Comparison of ENCODE assay signal across 32 mouse cellular contexts in genomic region chr7:75711436-75711835, GRCm38 (mm10).
DNase-seq lines count a peak whose midpoint lies in the region; ATAC-seq and TF ChIP-seq lines count a peak whose summit lies in the region.
"Had no signal": no experiment of that assay in that cellular context is flagged by ENCODE, and none has a peak within 500 bp of the region (broad histone marks: within the 10 kb centered on the region; RNA-seq: fewer than 3 reads in every experiment).

No protein-coding gene starts in this region.

- no peak for TF ChIP-seq EP300 in stomach, postnatal 0 days (optimal IDR thresholded peaks at IDR 0.05)

- no peak overlapping the region for H3K4me2 ChIP-seq in midbrain, embryonic 11.5 days
- no peak overlapping the region for H3K4me2 ChIP-seq in midbrain, embryonic 14.5 days (ENCODE audit: low read length)
- no peak overlapping the region for H3K4me2 ChIP-seq in embryonic facial prominence, embryonic 15.5 days (replicated peaks)
- no peak overlapping the region for H3K4me2 ChIP-seq in stomach, postnatal 0 days (replicated peaks; ENCODE audit: low read depth)
- H3K4me2 ChIP-seq: embryonic facial prominence, embryonic 12.5 days; forebrain, embryonic 12.5 days; heart, embryonic 12.5 days; hindbrain, embryonic 14.5 days; limb, embryonic 15.5 days; liver, embryonic 13.5 days; midbrain, embryonic 15.5 days; neural tube, embryonic 12.5 days; stomach, embryonic 15.5 days had no signal

- H3K36me3 ChIP-seq in midbrain, embryonic 11.5 days (ENCODE audit: control insufficient read depth, insufficient read depth, low read length): no peaks in the 10 kb centered on the region
- 0 out of 2 replicates have a peak, but pooled peaks cover 5% of the 10 kb centered on the region for H3K36me3 ChIP-seq in midbrain, embryonic 14.5 days (ENCODE audit: control insufficient read depth, insufficient read depth, low read length)
- H3K36me3 ChIP-seq in embryonic facial prominence, embryonic 15.5 days: 0 out of 2 replicates have a peak, but pooled peaks cover 18% of the 10 kb centered on the region
- peaks cover 4% of the 10 kb centered on the region; the same call in 1 of the 2 replicates for H3K36me3 ChIP-seq in stomach, postnatal 0 days (ENCODE audit: control insufficient read depth, insufficient read depth, low read length)
- H3K36me3 ChIP-seq: forebrain, embryonic 12.5 days; midbrain, embryonic 15.5 days; neural tube, embryonic 12.5 days had no signal

- no peak overlapping the region for H3K27ac ChIP-seq in midbrain, embryonic 11.5 days (ENCODE audit: low read depth, low read length)
- no peak overlapping the region for H3K27ac ChIP-seq in midbrain, embryonic 14.5 days (replicated peaks; ENCODE audit: low read depth, low read length)
- peak overlapping the region; percentile 65 for H3K27ac ChIP-seq in embryonic facial prominence, embryonic 15.5 days (replicated peaks)
- peak overlapping the region; percentile 35; the same call in 1 of the 2 replicates for H3K27ac ChIP-seq in stomach, postnatal 0 days (replicated peaks)
- H3K27ac ChIP-seq: embryonic facial prominence, embryonic 12.5 days; forebrain, embryonic 12.5 days; hindbrain, embryonic 14.5 days; limb, embryonic 10.5 days; limb, embryonic 15.5 days; liver, embryonic 13.5 days; macrophage; midbrain, embryonic 15.5 days; neural tube, embryonic 12.5 days; stomach, embryonic 15.5 days had no signal

- H3K4me3 ChIP-seq in midbrain, embryonic 11.5 days (ENCODE audit: low read depth, low read length): no peak overlapping the region
- no peak overlapping the region for H3K4me3 ChIP-seq in midbrain, embryonic 14.5 days (replicated peaks; ENCODE audit: low read depth, low read length)
- H3K4me3 ChIP-seq in embryonic facial prominence, embryonic 15.5 days (replicated peaks): no peak overlapping the region
- no peak overlapping the region for H3K4me3 ChIP-seq in stomach, postnatal 0 days (ENCODE audit: low read depth, low read length)
- H3K4me3 ChIP-seq: embryonic facial prominence, embryonic 12.5 days; forebrain, embryonic 12.5 days; heart, embryonic 12.5 days; limb, embryonic 10.5 days; limb, embryonic 15.5 days; liver, embryonic 13.5 days; midbrain, embryonic 15.5 days; neural tube, embryonic 12.5 days; stomach, embryonic 15.5 days had no signal

- ATAC-seq in midbrain, embryonic 11.5 days (ENCODE audit: low FRiP score): no peak
- no peak for ATAC-seq in midbrain, embryonic 14.5 days (ENCODE audit: low FRiP score, low TSS enrichment)
- no peak for ATAC-seq in embryonic facial prominence, embryonic 15.5 days (ENCODE audit: insufficient number of reproducible peaks, low FRiP score, low TSS enrichment, low read depth)
- ATAC-seq in stomach, postnatal 0 days (ENCODE audit: low FRiP score, low TSS enrichment): no peak
- ATAC-seq: activated CD4-positive, CD25-positive, alpha-beta regulatory T cell, adult 4 months; midbrain, embryonic 15.5 days had no signal

- peak; percentile 78 for DNase-seq in heart, adult 11 months
- DNase-seq in heart, postnatal 10 days: no peak
- DNase-seq in midbrain, embryonic 11.5 days (ENCODE audit: low spot score, missing footprints): peak; percentile 67
- no peak for DNase-seq in midbrain, embryonic 14.5 days
- DNase-seq in stomach, postnatal 0 days (ENCODE audit: low spot score): no peak
- DNase-seq in cerebellum, postnatal 10 days: no peak
- DNase-seq in thymus, postnatal 36 days: no peak
- DNase-seq: adrenal gland, adult 2 months; adrenal gland, postnatal 36 days; cerebellum, adult 8-10 months; cerebellum, postnatal 36 days; kidney, adult 11 months; kidney, postnatal 14 days; layer of hippocampus, adult 9-11 months; liver, embryonic 13.5 days; lung, adult 18-20 months; lung, postnatal 10 days; retina, postnatal 1 day; right cerebral cortex, postnatal 14 days; thymus, postnatal 14 days had no signal

- H3K9ac ChIP-seq in midbrain, embryonic 11.5 days (ENCODE audit: low read length): no peak overlapping the region
- no peak overlapping the region for H3K9ac ChIP-seq in midbrain, embryonic 14.5 days (replicated peaks; ENCODE audit: low read length)
- H3K9ac ChIP-seq in embryonic facial prominence, embryonic 15.5 days: no peak overlapping the region
- H3K9ac ChIP-seq in stomach, postnatal 0 days (ENCODE audit: low read length): no peak overlapping the region
- H3K9ac ChIP-seq: embryonic facial prominence, embryonic 12.5 days; forebrain, embryonic 12.5 days; heart, embryonic 12.5 days; hindbrain, embryonic 14.5 days; limb, embryonic 15.5 days; liver, embryonic 13.5 days; midbrain, embryonic 15.5 days; neural tube, embryonic 12.5 days; stomach, embryonic 15.5 days had no signal

- H3K4me1 ChIP-seq in midbrain, embryonic 11.5 days (ENCODE audit: control insufficient read depth, insufficient read depth, low read length): no peaks in the 10 kb centered on the region
- H3K4me1 ChIP-seq in midbrain, embryonic 14.5 days (ENCODE audit: control insufficient read depth, insufficient read depth, low read length): no peaks in the 10 kb centered on the region
- H3K4me1 ChIP-seq in embryonic facial prominence, embryonic 15.5 days: no peaks in the 10 kb centered on the region
- no peaks in the 10 kb centered on the region for H3K4me1 ChIP-seq in stomach, postnatal 0 days (replicated peaks; ENCODE audit: control insufficient read depth, insufficient read depth)
- H3K4me1 ChIP-seq: embryonic facial prominence, embryonic 12.5 days; forebrain, embryonic 12.5 days; limb, embryonic 15.5 days; midbrain, embryonic 15.5 days; neural tube, embryonic 12.5 days; stomach, embryonic 15.5 days had no signal

- WGBS in midbrain, embryonic 11.5 days: 86% methylated on average over 2 of the region's 2 CpGs
- 44% methylated on average over 2 of the region's 2 CpGs for WGBS in midbrain, embryonic 14.5 days
- WGBS in embryonic facial prominence, embryonic 15.5 days: 86% methylated on average over 2 of the region's 2 CpGs
- 49% methylated on average over 2 of the region's 2 CpGs for WGBS in stomach, postnatal 0 days

- no peaks in the 10 kb centered on the region for H3K9me3 ChIP-seq in midbrain, embryonic 11.5 days (ENCODE audit: control insufficient read depth, low read length)
- H3K9me3 ChIP-seq in midbrain, embryonic 14.5 days (ENCODE audit: control insufficient read depth, low read length): no peaks in the 10 kb centered on the region
- H3K9me3 ChIP-seq in embryonic facial prominence, embryonic 15.5 days (replicated peaks): no peaks in the 10 kb centered on the region
- H3K9me3 ChIP-seq in stomach, postnatal 0 days (ENCODE audit: control insufficient read depth, low read length): no peaks in the 10 kb centered on the region
- H3K9me3 ChIP-seq: embryonic facial prominence, embryonic 12.5 days; forebrain, embryonic 12.5 days; heart, embryonic 12.5 days; limb, embryonic 10.5 days; limb, embryonic 15.5 days; liver, embryonic 13.5 days; midbrain, embryonic 15.5 days; neural tube, embryonic 12.5 days; stomach, embryonic 15.5 days had no signal

- intact Hi-C loops in heart, postnatal 10 days (cut with DNase I): no loop called here

- no peaks in the 10 kb centered on the region for H3K27me3 ChIP-seq in midbrain, embryonic 11.5 days (ENCODE audit: control insufficient read depth, insufficient read depth, low read length)
- H3K27me3 ChIP-seq in midbrain, embryonic 14.5 days (ENCODE audit: control insufficient read depth, insufficient read depth, low read length): no peaks in the 10 kb centered on the region
- H3K27me3 ChIP-seq in embryonic facial prominence, embryonic 15.5 days: no peaks in the 10 kb centered on the region
- no peaks in the 10 kb centered on the region for H3K27me3 ChIP-seq in stomach, postnatal 0 days (ENCODE audit: control insufficient read depth, insufficient read depth, low read length)
- H3K27me3 ChIP-seq: embryonic facial prominence, embryonic 12.5 days; forebrain, embryonic 12.5 days; heart, embryonic 12.5 days; limb, embryonic 15.5 days; liver, embryonic 13.5 days; midbrain, embryonic 15.5 days; neural tube, embryonic 12.5 days; stomach, embryonic 15.5 days had no signal

- no peak for TF ChIP-seq CTCF in stomach, postnatal 0 days (IDR thresholded peaks at IDR 0.05; ENCODE audit: low read depth)

Comparison
In these comparisons a context has a peak if more than half of its experiments do, and no peak if none do; other contexts are left out.
1. DNase-seq: peak in heart, adult 11 months (single experiment) and midbrain, embryonic 11.5 days (single experiment); none in heart, postnatal 10 days (0 of 2), midbrain, embryonic 14.5 days (single experiment), stomach, postnatal 0 days (single experiment), cerebellum, postnatal 10 days (0 of 2) and thymus, postnatal 36 days (0 of 2).
2. H3K27ac ChIP-seq: peak in embryonic facial prominence, embryonic 15.5 days (single experiment) and stomach, postnatal 0 days (single experiment); none in midbrain, embryonic 11.5 days (single experiment) and midbrain, embryonic 14.5 days (single experiment).